Mouse (Mus musculus) thymus, adult 2 months (tissue): ENCODE data around the gene Zfp128. TPM values are rescaled to one million over a fixed set of nuclear protein-coding genes. Genes with fewer than 3 reads are reported as not detected.

Experiments
- DNase-seq: peaks from one replicate; pipeline ENCODE4 v3.0.0; 2021
- H3K27ac ChIP-seq: fragments of 200-500 bp; 2 replicates; pipeline ENCODE4 v1.5.1; 2012; ENCODE audit warnings: low read length, control low read depth; ENCODE audit not compliant: control insufficient read depth, insufficient read depth
- H3K27me3 ChIP-seq: fragments of 200-500 bp; 2 replicates; pipeline ENCODE4 v1.6.1; 2012; ENCODE audit warnings: mild to moderate bottlenecking, low read length, moderate library complexity, mixed read lengths; ENCODE audit not compliant: control insufficient read depth, insufficient read depth
- H3K36me3 ChIP-seq: fragments of 200-500 bp; 2 replicates; pipeline ENCODE4 v1.6.1; 2012; ENCODE audit warnings: mild to moderate bottlenecking, low read length, moderate library complexity; ENCODE audit not compliant: control insufficient read depth, insufficient read depth
- H3K4me1 ChIP-seq: fragments of 200-500 bp; replicated peaks from 2 replicates; pipeline ENCODE4 v1.6.1; 2012; ENCODE audit warnings: low read length; ENCODE audit not compliant: control insufficient read depth, insufficient read depth
- H3K4me3 ChIP-seq: fragments of 200-500 bp; 2 replicates; pipeline ENCODE4 v1.5.1; 2012; ENCODE audit warnings: mild to moderate bottlenecking, low read length, control low read depth, moderate library complexity; ENCODE audit not compliant: control insufficient read depth, insufficient read depth
- CTCF ChIP-seq: fragments of 200-500 bp; IDR thresholded peaks from 2 replicates; pipeline ENCODE4 v1.5.1; 2012; ENCODE audit warnings: mild to moderate bottlenecking, control low read depth, low read length, moderate library complexity, borderline replicate concordance; ENCODE audit not compliant: control insufficient read depth, poor library complexity, insufficient read depth; ENCODE audit errors: extremely low read depth
- POLR2A ChIP-seq: fragments of 200-500 bp; IDR thresholded peaks from 2 replicates; pipeline ENCODE4 v1.6.1; 2012; ENCODE audit warnings: mild to moderate bottlenecking, low read length, control low read depth, moderate library complexity; ENCODE audit not compliant: control insufficient read depth, poor library complexity, insufficient read depth; ENCODE audit errors: extremely low read depth
- WGBS: fragments of 180-500 bp; shearing (Covaris S2); methylation state at CpG from one replicate; pipeline ENCODE4 v1.1.7; 2018; 5-methylcytosine and 5-hydroxymethylcytosine counted together
- polyA plus RNA-seq: library from polyadenylated mRNA; depleted of rRNA; stranded (reverse); fragments of >200 nt; gene quantifications from 2 replicates; pipeline ENCODE4 v1.2.3, GENCODE M21; 2012

Zfp128 gene
- polyA plus RNA-seq, 1 experiment, result 1.7 TPM

DNA sequence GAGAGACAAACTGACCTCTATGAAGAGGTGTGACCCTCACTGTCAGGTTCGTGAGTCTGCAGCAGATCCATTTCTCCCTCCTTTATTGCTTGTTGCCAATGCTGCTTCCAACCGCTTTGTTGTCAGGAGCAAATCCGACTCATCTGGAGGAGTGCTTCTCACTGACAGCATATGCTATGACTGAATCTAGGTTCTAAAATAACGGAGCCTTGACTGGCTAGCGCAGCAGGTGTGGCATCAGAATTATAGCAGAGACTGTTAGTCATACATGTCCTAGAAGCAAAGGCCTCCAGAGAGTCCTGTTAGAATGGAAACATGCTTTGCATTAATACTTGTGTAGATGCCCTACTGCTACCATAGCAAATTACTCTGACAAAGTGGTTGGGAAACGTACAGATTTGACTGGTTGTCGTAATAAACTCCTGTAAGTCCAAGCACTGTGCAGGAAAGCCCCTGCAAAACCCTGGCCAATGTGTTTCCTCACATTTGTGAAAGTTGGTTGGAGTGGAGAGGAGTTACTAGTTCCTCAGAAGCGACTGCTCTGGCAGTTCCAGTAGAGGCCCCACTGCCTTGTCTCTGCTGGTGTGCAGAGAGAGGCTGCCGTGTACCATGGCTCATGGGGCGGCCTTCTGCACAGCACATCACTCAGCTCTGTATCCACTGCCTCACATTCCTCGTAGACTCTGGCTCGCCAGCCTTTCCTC lies 5.7 kb downstream of the Zfp128 start:
- WGBS, result 96% methylated on average over 12 of the region's 12 CpGs
- TF ChIP-seq CTCF, result no peak
- no peak for TF ChIP-seq POLR2A
- Histone ChIP-seq H3K27me3 (no peaks in the 10 kb centered on the region), H3K27ac (no peak overlapping the region), H3K4me1 (no peaks in the 10 kb centered on the region), H3K36me3 (peaks cover 13% of the 10 kb centered on the region), H3K4me3 (no peak overlapping the region)
- DNase-seq, result no peak

DNA sequence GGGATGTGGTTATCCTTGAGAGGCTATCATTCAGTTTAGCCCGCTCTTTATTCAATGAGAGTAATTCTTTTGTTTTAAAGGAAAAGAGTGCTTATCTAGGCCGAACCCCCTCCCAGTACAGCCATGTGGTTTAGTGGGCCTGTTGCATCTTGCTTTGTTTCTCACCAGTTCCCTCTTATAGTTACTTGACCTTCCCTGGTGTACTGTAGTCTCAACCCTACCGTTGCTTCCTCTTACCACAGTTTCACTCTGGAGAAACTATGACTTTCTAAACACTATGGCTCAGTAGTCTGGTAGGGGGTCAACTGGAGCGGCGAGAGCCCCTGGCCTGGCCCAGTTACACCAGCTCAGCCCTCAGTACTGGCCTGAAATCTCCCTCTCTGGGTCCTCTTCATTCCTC lies 6.6 kb downstream of the Zfp128 start:
- TF ChIP-seq POLR2A (no peak), CTCF (no peak)
- H3K4me3 ChIP-seq, result no peak overlapping the region
- H3K27ac ChIP-seq, result no peak overlapping the region
- DNase-seq, result no peak
- no peaks in the 10 kb centered on the region for H3K4me1 ChIP-seq
- no peaks in the 10 kb centered on the region for H3K27me3 ChIP-seq
- 92% methylated on average over 5 of the region's 5 CpGs for WGBS
- H3K36me3 ChIP-seq, result peaks cover 13% of the 10 kb centered on the region

DNA sequence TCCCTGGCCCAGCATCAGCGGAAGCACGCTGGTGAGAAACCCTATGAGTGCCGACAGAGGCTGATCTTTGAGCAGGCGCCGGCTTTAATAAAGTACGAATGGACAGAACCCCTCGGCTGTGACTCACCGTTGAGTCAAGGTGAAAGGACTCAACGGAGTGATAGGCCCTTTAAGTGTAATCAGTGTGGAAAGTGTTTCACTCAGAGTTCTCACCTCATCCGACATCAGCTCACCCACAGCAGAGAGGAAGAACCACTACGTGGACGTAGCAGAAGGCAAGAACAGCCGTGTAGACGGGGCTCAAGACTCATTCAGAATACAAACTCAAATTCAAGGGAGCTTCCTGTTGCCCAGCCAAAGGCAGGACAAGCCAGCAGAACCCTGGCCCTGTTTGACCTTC lies 10.0 kb downstream of the Zfp128 start:
- peaks cover 13% of the 10 kb centered on the region for H3K36me3 ChIP-seq
- H3K4me3 ChIP-seq, result no peak overlapping the region
- H3K4me1 ChIP-seq, result no peaks in the 10 kb centered on the region
- DNase-seq, result no peak
- H3K27me3 ChIP-seq, result no peaks in the 10 kb centered on the region
- no peak for TF ChIP-seq CTCF
- no peak for TF ChIP-seq POLR2A
- H3K27ac ChIP-seq, result no peak overlapping the region
- 94% methylated on average over 14 of the region's 14 CpGs for WGBS

DNA sequence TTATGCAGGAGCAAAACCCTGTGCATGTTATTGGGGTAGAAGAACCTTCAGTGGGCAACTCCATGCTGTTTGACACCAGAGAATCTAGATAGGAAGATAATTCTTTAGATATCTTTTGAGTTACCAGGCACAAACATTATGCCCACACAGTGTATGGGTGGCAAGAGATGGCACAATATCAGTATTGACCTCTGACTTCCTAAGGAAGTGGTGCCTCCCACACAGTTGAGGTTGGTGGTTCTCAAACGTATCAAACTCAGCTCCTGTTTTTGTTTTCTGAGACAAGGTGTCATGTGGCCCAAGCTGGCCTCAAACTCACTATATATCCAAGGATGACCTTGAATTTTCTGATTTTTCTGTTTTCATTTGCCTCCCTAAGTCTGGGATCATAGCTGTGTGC lies 10.4 kb downstream of the Zfp128 start:
- H3K36me3 ChIP-seq, result peaks cover 10% of the 10 kb centered on the region
- WGBS, result 39% methylated on average over 1 of the region's 1 CpGs
- TF ChIP-seq CTCF (no peak), POLR2A (no peak)

DNA sequence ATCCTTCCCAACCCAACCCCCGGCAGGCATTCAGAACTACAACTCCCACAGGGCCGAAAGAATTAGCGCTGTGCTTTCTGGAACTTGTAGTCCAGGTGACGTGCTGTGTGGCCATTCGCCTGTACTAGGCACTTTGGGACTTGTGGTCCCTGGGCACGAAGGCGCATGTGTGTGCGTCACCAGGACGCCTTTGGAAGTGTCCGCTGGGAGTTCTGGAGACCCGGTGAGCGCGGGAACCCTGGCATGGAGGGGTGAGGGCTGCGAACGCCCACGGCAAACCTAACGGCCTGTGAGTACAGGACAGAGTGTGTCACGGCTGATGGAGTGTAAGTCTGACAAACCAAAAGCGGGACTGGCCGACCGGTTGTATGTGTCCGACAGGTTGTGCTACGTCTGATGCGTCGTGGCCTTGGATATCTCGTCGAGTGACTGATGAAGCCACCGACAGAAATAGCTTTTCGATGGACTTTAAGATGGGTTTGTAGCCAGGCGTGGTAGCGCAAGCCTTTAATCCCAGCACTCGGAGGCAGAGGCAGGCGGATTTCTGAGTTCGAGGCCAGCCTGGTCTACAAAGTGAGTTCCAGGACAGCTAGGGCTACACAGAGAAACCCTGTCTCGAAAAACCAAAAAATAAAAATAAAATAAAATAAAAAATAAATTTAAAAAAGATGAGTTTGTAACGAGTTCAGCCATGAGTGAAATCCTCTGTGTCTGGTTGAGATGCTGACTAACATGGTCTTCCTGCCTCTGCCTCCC lies 16.9 kb downstream of the Zfp128 start, which contains the start of gene Zscan22:
TSS of gene Zscan22 (plus strand) at position 161 of the 756 bp plus-strand sequence.
- H3K4me1 ChIP-seq, result peaks cover 3% of the 10 kb centered on the region; the same call in 1 of the 2 replicates
- TF ChIP-seq CTCF, result peak; percentile 38; the same call in 1 of the 2 replicates
- no peak for TF ChIP-seq POLR2A
- no peaks in the 10 kb centered on the region for H3K27me3 ChIP-seq
- DNase-seq, result peak; percentile 80
- H3K27ac ChIP-seq, result no peak within 1 kb of the TSS
- peak within 1 kb of the TSS; percentile 96 for H3K4me3 ChIP-seq
- no peaks in the 10 kb centered on the region for H3K36me3 ChIP-seq
- WGBS, result 9% methylated on average over 36 of the region's 36 CpGs

More for the DNA sequence above, 10.4 kb downstream of the Zfp128 start:
- Histone ChIP-seq H3K4me3 (no peak overlapping the region), H3K27ac (no peak overlapping the region), H3K27me3 (no peaks in the 10 kb centered on the region), H3K4me1 (no peaks in the 10 kb centered on the region)
- no peak for DNase-seq

DNA sequence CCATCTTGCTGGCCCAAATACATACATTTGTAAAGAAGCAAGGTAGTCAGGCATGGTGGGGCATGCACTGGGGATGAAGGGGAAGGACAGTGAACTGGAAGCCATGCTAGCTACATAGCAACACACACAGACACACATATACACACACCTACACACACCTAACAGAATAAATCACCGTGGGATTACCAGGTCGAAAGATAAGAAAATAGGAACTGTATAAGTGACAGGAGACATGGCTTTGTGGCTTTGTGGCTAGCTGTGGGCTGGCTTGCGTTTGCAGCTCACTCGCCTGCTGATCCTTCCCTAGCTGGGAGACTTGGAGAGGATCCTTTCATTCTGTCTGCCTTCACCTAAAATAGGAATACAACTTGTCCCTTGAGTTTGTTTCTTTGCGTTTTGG lies 20.5 kb downstream of the Zfp128 start:
- H3K4me1 ChIP-seq, result peaks cover 3% of the 10 kb centered on the region; the same call in 1 of the 2 replicates
- WGBS, result 49% methylated on average over 5 of the region's 5 CpGs

More for the DNA sequence above, 20.5 kb downstream of the Zfp128 start:
- Histone ChIP-seq H3K27me3 (no peaks in the 10 kb centered on the region), H3K27ac (no peak overlapping the region), H3K36me3 (peaks cover 3% of the 10 kb centered on the region; the same call in 1 of the 2 replicates), H3K4me3 (no peak overlapping the region)
- TF ChIP-seq POLR2A, result no peak
- TF ChIP-seq CTCF, result no peak
- DNase-seq, result no peak
